Mouse (Mus musculus) gastrocnemius, adult 2 months (tissue): ENCODE data around the gene Procr. TPM values are rescaled to one million over a fixed set of nuclear protein-coding genes. Genes with fewer than 3 reads are reported as not detected.

Experiments used
- DNase-seq: peaks from one replicate; pipeline ENCODE4 v3.0.0; 2022
- H3K27ac ChIP-seq: fragments of 200-600 bp; 2 replicates; pipeline ENCODE4 v1.8.1; 2022; ENCODE audit warnings: mild to moderate bottlenecking
- H3K4me3 ChIP-seq: fragments of 200-600 bp; 2 replicates; pipeline ENCODE4 v1.8.1; 2022; ENCODE audit warnings: mild to moderate bottlenecking, moderate library complexity
- CTCF ChIP-seq: fragments of 200-600 bp; IDR thresholded peaks from 2 replicates; pipeline ENCODE4 v1.8.1; 2022; ENCODE audit warnings: antibody characterized with exemption, mild to moderate bottlenecking, moderate library complexity
- intact Hi-C: fragments of 180-260 bp; cut with DNase I; formaldehyde crosslinking; loops from one replicate; pipeline ENCODE4 v1.15.1; 2025
- total RNA-seq, 2 experiments: library from RNA; stranded (reverse); gene quantifications; 2 replicates each; pipeline ENCODE4 v1.2.3; 2021

Procr gene
- total RNA-seq, 2 experiments from 2014 or later, result 9.9 to 21.3 TPM

DNA sequence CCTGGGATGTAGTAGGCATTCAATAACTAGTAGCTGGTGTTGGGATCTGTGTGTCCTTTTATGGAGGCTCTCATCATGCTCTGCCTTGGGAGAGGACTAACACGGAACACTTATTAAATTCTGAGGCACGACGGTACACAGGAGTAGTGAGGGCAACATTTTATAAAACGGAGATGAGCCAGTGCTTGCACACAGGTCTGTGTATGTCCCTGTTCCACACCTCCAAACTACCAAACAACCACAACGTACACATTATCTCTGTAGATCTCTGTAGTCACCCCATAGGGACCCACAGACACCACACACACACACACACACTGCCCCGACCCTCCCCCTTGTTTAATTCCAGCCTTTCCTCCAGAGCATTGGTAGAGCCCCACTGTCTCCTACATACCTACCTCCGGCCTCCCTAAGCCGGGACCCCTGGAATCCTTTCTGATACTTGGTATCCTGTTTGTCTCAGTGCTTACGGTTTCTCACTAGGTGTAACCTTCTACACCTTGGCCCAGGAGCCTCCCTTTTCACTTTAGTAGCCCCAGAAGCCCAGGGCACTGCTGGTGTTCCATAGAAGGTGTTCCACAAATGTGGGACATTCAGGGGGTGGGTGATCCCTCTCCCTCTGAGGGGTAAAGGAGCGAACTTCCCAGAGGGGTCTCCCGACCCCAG, 23.5 kb downstream of the Procr start:
- Histone ChIP-seq H3K4me3 (no peak overlapping the region), H3K27ac (no peak overlapping the region)
- intact Hi-C loops, result no loop called here
- TF ChIP-seq CTCF, result no peak
- no peak for DNase-seq

- TF ChIP-seq CTCF, result no peak
- no peak within 1 kb of the TSS for H3K27ac ChIP-seq
- DNase-seq, result no peak
- peak within 1 kb of the TSS; percentile 59 for H3K4me3 ChIP-seq
- intact Hi-C loops, result no loop called here
Measured at GRCm38 (mm10) chr2:155774927-155775684, 24.2 kb downstream of the Procr start, which contains the start of gene Mmp24. Gene Mmp24, plus strand, starts transcription at chr2:155775342.

DNA sequence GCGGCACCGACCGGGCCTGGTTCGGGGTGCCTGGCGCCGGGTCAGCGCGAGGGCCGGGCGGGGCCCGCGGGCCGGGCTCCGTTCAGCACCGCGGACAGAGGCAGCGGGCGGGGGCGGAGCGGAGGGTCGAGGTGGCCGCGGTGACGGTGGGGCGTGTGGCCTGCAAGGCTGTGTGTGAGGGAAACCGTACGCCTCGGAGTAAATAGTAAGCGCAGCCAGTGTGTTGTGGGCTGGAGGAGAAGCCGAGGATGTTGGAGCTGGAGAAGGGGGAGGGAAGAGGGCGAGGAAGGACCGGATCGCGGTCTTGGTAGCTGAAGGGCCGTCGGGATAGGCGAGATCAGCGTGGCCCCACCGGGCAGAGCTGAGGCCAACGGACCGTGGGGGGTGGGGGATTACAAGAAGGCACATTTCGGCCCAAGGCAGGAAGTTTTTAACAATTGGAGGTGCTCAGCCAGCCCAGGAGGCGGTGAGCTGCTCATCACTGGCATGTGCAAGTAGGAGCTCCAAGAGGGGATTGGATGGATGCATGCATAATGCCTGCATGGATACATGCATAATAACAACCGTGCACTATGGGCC, 24.9 kb downstream of the Procr start:
- H3K4me3 ChIP-seq, result peak overlapping the region; percentile 59
- no peak overlapping the region for H3K27ac ChIP-seq
- DNase-seq, result peak; percentile 78
- TF ChIP-seq CTCF, result no peak
- intact Hi-C loops, result no loop called here

DNA sequence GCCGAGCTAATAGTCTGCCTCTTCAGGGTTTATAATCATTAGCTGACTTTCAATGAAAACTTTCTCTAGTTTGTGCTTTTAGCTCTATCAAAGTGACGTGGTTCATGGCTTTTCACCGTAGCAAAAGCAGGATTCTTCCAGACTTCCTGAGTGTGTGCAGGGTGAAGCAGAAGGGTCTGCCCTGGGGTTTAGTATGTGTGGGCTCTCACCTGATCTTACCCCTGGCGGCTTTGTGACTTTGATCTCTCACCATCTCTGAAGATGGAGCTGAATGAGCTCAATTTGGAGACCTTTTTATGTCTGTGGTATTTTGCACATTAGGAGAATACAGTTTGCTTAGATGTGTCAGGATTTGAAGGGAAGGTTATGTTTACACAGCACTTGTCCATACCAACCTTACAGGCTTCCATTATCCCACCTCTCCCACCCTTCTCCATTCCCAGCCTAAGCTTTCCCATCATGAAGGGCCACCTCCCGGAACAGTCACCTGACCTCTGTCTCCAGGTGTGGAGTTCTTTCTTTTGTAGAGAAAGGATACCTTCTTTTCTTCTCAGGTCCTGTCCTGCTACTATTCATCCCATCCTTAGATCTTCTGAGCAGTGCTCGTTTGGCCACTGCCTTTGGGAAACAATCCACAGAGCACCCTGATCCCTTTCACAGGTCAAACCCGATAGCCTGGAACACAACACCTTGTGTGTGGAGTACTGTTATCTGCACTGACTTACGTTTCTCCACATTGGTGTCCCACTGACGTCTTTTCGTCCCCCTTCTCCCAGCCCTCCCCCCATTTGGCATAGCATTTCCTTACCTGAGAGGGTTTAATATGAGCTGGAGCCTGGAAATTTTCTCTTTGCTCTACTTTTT, 26.1 kb downstream of the Procr start:
- no peak overlapping the region for H3K27ac ChIP-seq
- no peak overlapping the region for H3K4me3 ChIP-seq
- no peak for DNase-seq
- TF ChIP-seq CTCF, result no peak
- intact Hi-C loops, result no loop called here

DNA sequence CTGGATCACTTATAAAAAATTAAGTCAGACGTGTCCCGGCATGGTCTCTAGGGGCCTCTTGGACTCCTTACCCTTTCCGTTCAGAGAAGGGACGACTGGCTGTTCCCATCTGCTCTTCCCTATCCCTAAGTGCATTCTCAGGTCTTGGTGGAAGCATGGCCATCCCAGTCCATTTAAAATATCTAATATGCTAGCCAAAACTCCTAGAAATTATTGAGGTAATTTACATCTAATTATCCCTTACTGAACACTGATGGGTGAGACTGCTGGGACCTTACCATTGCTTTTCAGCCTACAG, 26.7 kb downstream of the Procr start:
- no peak for DNase-seq
- Histone ChIP-seq H3K4me3 (no peak overlapping the region), H3K27ac (no peak overlapping the region)
- no peak for TF ChIP-seq CTCF
- intact Hi-C loops, result no loop called here

DNA sequence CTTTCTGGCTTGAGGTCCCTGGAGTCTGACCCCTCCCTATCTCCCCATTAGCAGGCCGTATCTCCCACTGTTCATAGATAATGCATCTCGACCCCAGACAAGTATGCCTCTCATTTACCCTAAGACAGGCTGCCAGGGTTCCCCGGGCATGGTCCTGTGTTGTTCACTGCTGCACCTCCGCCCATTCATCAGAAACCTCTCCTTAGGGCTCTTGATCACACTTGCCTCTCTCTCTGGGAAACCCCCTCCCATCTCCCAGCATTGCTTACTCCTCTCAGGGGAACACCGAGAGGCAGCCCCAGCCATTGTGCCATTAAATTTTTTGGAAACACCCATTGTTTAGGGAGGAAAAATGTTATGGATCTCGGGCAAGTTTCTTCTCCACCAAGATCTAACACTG, 27.1 kb downstream of the Procr start:
- intact Hi-C loops, result no loop called here
- Histone ChIP-seq H3K4me3 (no peak overlapping the region), H3K27ac (no peak overlapping the region)
- DNase-seq, result no peak
- TF ChIP-seq CTCF, result no peak

GRCm38 (mm10) chr2:155779066-155779465, 28.1 kb downstream of the Procr start:
- no peak overlapping the region for H3K4me3 ChIP-seq
- intact Hi-C loops, result no loop called here

DNA sequence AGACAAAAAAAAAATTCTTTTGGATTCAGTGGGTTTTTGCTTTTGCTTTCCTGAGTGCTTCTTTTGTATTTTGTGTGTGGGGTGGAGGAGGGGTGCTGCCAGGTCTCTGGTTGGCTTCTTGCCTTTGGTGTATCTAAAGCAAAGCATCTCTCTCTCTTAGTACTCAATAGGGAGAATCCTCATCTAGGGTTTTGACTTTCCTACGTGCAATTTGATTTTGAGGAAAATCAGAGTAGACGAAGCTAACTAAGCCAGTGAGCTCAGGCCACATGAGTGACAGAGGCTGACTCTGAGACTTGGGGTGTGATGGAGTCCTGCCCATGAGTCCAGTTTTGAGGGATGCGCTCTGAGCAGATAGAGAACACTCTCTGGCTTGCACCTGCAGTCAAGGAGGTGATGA, 28.6 kb downstream of the Procr start:
- H3K4me3 ChIP-seq, result no peak overlapping the region
- intact Hi-C loops, result no loop called here
- H3K27ac ChIP-seq, result no peak overlapping the region
- TF ChIP-seq CTCF, result no peak
- DNase-seq, result no peak

More at GRCm38 (mm10) chr2:155779066-155779465, 28.1 kb downstream of the Procr start:
- TF ChIP-seq CTCF, result no peak
- H3K27ac ChIP-seq, result no peak overlapping the region
- no peak for DNase-seq

- Histone ChIP-seq H3K4me3 (no peak overlapping the region), H3K27ac (no peak overlapping the region)
- TF ChIP-seq CTCF, result no peak
- DNase-seq, result no peak
- intact Hi-C loops, result no loop called here
Measured at GRCm38 (mm10) chr2:155784534-155784933, 33.6 kb downstream of the Procr start.

- no peak for TF ChIP-seq CTCF
- no peak overlapping the region for H3K27ac ChIP-seq
- H3K4me3 ChIP-seq, result no peak overlapping the region
- intact Hi-C loops, result no loop called here
- DNase-seq, result no peak
Measured at GRCm38 (mm10) chr2:155786905-155787304, 36.0 kb downstream of the Procr start.

DNA sequence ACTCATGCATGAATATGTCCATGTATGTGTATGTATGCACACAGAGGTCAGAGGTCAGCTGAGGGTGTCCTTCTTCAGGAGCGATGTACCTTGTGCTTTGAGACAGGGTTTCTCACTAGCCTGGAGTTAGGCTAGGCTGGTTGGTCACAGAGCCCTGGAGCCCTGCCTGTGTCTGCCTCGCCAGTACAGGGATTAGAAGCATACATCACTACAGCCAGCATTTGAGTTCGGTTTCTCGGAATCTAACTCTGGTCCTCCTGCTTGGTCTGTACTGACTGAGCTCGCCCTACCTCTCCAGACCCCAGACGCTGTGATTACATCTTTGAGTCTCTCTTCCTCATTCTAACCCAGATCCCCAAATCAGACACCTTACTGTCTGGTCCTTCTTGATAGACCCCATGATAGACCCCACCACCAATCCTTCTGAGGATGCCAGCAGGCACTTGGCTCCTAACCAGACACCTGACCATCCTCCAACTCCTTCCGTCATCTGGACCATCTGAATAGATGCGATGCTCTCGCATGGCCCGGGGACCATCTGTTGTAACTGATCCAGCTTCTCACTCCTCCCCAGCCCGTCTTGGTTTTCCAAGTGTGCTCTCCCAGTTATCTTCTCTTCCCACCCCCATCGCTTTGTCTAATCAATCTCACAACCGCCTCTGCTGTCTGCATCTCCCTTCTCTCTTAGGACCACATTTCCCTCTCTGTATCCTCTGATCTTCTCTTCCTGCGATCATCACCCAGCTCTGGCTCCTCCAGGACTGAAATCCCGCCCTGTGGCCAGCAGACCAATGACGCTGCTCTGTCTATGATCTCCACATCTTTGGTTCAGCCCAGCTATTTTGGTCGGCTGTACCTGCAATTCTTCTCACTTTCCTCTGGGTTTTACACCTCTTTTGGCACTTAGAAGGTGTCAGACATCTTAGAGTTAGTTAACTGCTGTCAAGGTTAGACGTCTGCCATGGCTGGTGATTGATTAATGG, 37.3 kb downstream of the Procr start:
- no peak overlapping the region for H3K27ac ChIP-seq
- DNase-seq, result no peak
- TF ChIP-seq CTCF, result no peak
- no peak overlapping the region for H3K4me3 ChIP-seq
- intact Hi-C loops, result no loop called here

- TF ChIP-seq CTCF, result no peak
- Histone ChIP-seq H3K27ac (no peak overlapping the region), H3K4me3 (no peak overlapping the region)
- intact Hi-C loops, result no loop called here
- DNase-seq, result no peak
Measured at GRCm38 (mm10) chr2:155792899-155793298, 42.0 kb downstream of the Procr start.
